In the genomic region with DNA sequence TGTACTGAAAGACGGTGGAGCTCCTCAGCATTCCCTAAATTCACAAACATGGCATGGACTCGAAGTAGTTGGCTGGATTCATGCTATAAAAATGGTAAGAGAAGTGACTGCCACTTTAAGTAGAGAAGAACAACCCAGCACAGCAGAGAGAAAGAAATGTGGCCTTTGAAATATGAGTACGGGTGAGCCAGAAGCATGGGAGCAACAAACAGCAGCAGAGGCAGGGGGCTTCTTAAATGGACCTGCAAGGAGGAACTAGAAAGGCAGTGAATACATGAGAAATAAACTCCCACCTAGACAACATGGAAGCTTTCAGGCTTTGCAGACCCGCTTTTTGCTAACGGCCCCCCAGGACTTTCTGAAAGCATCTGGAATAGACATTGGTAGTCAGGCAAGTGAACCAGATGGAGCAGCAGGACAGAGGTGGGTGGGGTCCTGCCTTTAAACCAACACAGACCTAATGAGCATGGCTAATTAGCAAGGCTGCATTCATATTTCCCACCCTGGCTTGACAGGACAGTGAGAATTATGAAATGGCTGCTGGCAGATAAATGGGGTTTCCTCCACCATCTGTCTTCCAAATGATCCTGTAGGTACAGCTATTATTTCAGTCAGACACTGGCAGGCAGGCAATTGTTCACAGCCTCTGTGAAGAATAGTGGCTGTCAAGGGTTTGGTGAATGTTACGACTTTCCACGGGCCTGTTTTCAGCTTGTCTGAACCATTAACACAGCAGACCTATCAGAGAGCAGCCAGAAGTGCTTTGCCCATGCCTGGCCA, we compare ENCODE assay signal across 11 mouse cellular contexts.
A peak's percentile ranks its signal among the peaks of the same experiment; 100 is the strongest.
DNase-seq lines count a peak whose midpoint lies in the region; ATAC-seq and TF ChIP-seq lines count a peak whose summit lies in the region.
"Had no signal": no experiment of that assay in that cellular context is flagged by ENCODE, and none has a peak within 500 bp of the region (broad histone marks: within the 10 kb centered on the region; RNA-seq: fewer than 3 reads in every experiment).

No protein-coding gene starts in this region.

- TF ChIP-seq CTCF in brain, embryonic 14.5 days (IDR thresholded peaks at IDR 0.05; ENCODE audit: borderline replicate concordance, extremely low read depth, insufficient read depth, insufficient read length), result no peak

- no peaks in the 10 kb centered on the region for H3K9me3 ChIP-seq in hindbrain, embryonic 12.5 days (replicated peaks)
- no peaks in the 10 kb centered on the region for H3K9me3 ChIP-seq in midbrain, embryonic 12.5 days

- peak; percentile 90 for DNase-seq in brain, embryonic 14.5 days (ENCODE audit: low read depth)
- peak; percentile 77 for DNase-seq in embryo, embryonic 10.5 days (ENCODE audit: low spot score)
- DNase-seq in thymus, postnatal 10 days (ENCODE audit: low spot score in 2 of 2), result no peak
- no peak for DNase-seq in thymus, postnatal 36 days
- DNase-seq in frontal cortex, adult 2 months (ENCODE audit: extremely low spot score in 1 of 2, low spot score in 1 of 2), result no peak
- DNase-seq: cerebellum, adult 9-10 months; spleen, adult 18-20 months had no signal

- no peak overlapping the region for H3K9ac ChIP-seq in hindbrain, embryonic 12.5 days
- H3K9ac ChIP-seq in midbrain, embryonic 12.5 days (replicated peaks), result no peak overlapping the region

- 26% methylated on average over 7 of the region's 7 CpGs for WGBS in hindbrain, embryonic 12.5 days
- WGBS in midbrain, embryonic 12.5 days, result 45% methylated on average over 7 of the region's 7 CpGs

- no peaks in the 10 kb centered on the region for H3K27me3 ChIP-seq in hindbrain, embryonic 12.5 days
- H3K27me3 ChIP-seq in midbrain, embryonic 12.5 days, result no peaks in the 10 kb centered on the region

- peak overlapping the region; percentile 64 for H3K27ac ChIP-seq in hindbrain, embryonic 12.5 days
- H3K27ac ChIP-seq in midbrain, embryonic 12.5 days (replicated peaks), result no peak overlapping the region

- H3K4me3 ChIP-seq in hindbrain, embryonic 12.5 days, result no peak overlapping the region
- no peak overlapping the region for H3K4me3 ChIP-seq in midbrain, embryonic 12.5 days

- H3K36me3 ChIP-seq in hindbrain, embryonic 12.5 days, result no peaks in the 10 kb centered on the region
- H3K36me3 ChIP-seq in midbrain, embryonic 12.5 days, result no peaks in the 10 kb centered on the region

- no peak for TF ChIP-seq POLR2A in brain, embryonic 14.5 days (IDR thresholded peaks at IDR 0.05; ENCODE audit: borderline replicate concordance, extremely low read depth, insufficient read depth, insufficient read length, poor library complexity, severe bottlenecking)

- peak; percentile 92 for ATAC-seq in hindbrain, embryonic 12.5 days (ENCODE audit: low FRiP score)
- ATAC-seq in midbrain, embryonic 12.5 days (ENCODE audit: low FRiP score, low read depth), result peak; percentile 85
- no peak for ATAC-seq in inflammation-experienced regulatory T-cells, adult 6 months

- peaks cover 12% of the 10 kb centered on the region for H3K4me1 ChIP-seq in hindbrain, embryonic 12.5 days
- peaks cover 8% of the 10 kb centered on the region for H3K4me1 ChIP-seq in midbrain, embryonic 12.5 days

- H3K4me2 ChIP-seq in hindbrain, embryonic 12.5 days (replicated peaks), result peak overlapping the region; percentile 21; the same call in 1 of the 2 replicates
- H3K4me2 ChIP-seq in midbrain, embryonic 12.5 days (replicated peaks), result 0 out of 2 replicates have a peak overlapping the region, but pooled peaks have one; percentile 4
- H3K4me2 ChIP-seq: liver, embryonic 11.5 days had no signal

Comparison
In these comparisons a context has a peak if more than half of its experiments do, and no peak if none do; other contexts are left out.
1. DNase-seq: peak in brain, embryonic 14.5 days (single experiment) and embryo, embryonic 10.5 days (single experiment); none in thymus, postnatal 10 days (0 of 2), thymus, postnatal 36 days (0 of 2) and frontal cortex, adult 2 months (0 of 2).